Mouse (Mus musculus): ENCODE measurements at regions not wholly inside any gene's neighbourhood (a gene's known extent, or its start where the extent isn't known, plus 50 kb on each side); places are given as distances from the start of the nearest gene placed in this dataset.

DNA sequence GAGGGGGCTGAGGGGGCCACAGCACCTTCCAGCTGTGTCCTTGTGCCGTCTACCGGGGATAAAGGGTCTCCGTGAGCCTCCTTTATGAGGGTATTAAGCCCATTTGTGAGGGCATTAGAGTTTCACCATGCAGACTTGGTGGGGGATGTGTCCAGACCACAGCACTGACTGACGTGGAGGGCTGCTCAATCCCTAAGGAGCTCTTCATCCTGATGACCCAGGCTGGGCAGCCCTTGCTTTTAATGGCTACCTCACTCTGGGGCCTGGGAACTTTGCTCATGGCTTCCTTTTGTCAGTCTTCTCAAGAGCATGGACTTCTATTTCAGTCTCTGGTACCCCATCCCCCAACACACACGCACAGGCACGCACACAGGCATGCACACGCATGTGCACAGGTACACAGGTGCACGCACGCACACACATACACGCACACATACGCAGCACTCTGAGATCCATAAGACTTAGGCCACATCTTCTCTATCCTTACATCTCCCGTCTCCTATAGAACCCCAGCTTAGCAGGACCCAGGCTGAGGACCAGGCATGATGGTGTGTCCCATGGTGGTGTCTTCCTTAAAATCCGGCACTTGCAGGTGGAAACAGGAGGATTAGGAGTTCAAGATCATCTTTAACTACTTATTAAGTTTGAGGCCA is 97.1 kb upstream of the Thy1 start:
- TF ChIP-seq CTCF (IDR thresholded peaks at IDR 0.05; ENCODE audit: control insufficient read depth, insufficient read depth, insufficient replicate concordance, low read depth, low read length) (no peak), POLR2A (IDR thresholded peaks at IDR 0.05; ENCODE audit: control insufficient read depth, low read depth, low read length) (no peak)

All from testis, adult 2 months (tissue).